Mouse (Mus musculus): ENCODE results near the gene Txn1.
A peak's percentile ranks its signal among the peaks of the same experiment; 100 is the strongest.

Txn1 gene

GRCm38 (mm10) chr4:57942892-57943291 lies 13.3 kb downstream of the Txn1 start:
- no peak for DNase-seq (ENCODE audit: low spot score in 2 of 2)

DNA sequence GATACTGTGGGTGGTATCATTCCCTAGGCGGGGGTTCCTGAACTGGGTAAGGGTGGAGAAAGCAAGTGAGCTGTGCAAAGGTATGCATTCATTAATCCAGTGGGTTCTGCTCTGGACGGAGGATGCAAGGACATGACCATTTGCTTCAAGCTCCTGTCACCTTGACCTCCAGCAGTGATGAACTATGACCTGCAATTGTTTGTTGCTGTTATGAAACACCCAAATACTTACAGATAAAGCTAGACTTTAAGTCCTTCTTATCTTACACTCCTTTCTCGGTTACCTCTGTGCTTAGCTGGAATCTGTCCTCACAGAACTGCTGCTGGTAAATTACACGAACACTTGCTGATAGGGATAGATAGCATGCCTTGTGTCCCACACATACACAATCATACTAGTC lies 15.6 kb downstream of the Txn1 start:
- no peak for DNase-seq (ENCODE audit: low spot score in 2 of 2)

DNA sequence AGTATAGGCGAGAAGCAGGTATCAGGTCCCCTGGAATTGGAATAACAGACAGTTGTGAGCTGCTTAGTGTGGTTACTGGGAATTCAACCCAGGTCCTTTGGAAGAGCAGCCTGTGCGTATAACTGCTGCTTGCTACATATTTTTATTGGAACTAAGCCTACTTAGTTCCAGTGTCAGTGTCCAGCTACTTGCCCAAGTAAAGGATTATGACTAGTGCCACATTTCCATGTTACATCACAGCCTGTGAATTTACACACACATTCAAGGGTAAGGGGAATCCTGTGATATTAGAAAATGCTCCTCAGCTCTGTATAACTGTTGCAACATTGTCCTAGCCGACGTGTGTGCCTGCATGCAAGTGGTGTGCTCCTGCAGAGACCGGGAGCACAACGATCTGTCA lies 18.9 kb downstream of the Txn1 start:
- no peak for DNase-seq (ENCODE audit: low spot score in 2 of 2)

GRCm38 (mm10) chr4:57934181-57934580 lies 22.0 kb downstream of the Txn1 start:
- DNase-seq (ENCODE audit: low spot score in 2 of 2) = no peak

- DNase-seq (ENCODE audit: low spot score in 2 of 2) = no peak
Observed at GRCm38 (mm10) chr4:57930559-57931170, 25.5 kb downstream of the Txn1 start.

DNA sequence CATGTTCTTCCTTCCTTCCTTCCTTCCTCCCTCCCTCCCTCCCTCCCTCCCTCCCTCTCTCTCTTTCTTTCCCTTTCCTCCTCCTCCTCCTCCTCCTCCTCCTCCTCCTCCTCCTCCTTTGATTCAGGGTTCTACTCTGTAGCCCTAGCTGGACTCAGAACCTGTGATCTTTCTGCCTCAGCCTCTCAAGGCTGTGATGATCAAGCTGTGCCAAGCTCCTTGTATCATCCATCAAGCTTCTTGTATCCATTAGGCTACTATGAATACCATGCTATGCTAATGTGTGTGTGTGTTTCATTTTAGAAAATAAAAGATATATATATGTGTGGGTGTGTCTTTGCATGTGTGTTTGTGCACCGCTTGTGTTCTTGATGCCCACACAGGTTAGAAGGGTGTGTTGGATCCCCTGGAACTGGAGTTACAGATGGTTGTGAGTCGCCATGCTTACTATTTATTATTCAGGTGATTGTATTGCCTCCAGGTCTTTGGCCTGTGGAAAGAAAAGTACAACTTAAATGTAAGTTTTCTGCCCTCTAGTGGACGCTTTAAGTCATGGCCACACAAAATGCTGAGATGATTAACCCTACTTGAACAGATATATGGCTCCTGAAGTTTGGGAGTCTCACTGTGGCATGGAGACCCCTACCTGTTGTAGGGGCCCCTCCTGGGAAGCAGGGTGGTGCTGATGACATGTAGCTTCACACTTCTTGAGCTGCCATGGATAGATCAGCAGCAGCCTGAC lies 28.6 kb downstream of the Txn1 start:
- DNase-seq (ENCODE audit: low spot score in 2 of 2) = no peak

GRCm38 (mm10) chr4:57924556-57925071 lies 31.6 kb downstream of the Txn1 start:
- DNase-seq (ENCODE audit: low spot score in 2 of 2) = no peak

DNA sequence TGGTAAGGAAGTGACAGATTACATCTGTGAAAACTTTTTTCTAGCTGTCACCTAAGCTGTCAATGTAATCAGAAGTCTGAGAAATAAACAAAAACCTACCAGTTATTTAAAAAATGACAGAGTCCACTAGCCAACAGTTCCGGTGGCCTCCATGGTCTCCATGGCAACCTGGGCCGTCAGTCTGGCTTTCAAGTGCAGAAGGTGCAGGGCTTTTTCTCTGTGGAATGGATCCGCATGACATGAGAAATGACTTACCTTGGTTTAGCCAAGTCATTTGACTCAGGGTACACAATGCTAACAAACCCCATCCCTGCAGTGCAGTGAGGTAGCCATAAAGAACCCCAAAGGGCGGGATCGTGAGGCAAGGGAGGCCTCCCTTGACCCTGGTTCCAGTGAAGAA lies 34.0 kb downstream of the Txn1 start:
- DNase-seq (ENCODE audit: low spot score in 2 of 2) = no peak

DNA sequence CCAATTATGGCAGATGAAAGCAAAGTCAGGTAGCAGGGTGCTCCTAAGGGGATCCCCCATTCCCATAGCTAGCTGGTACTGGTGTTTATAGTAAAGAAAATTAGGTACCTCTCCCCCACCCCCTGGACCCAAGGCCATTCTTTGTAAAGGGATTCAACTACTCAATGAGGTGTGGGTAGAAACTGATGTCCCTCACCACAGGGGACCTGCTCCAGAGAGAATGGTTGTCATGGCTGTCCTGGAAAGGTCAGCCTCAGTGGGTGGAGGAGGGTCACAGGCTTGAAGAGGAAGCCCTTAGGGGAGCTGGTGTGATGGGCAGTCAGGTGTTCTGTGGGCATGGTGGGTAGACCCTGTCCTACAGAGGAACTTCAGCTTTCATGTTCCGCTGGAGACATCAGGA lies 35.7 kb downstream of the Txn1 start:
- DNase-seq (ENCODE audit: low spot score in 2 of 2) = no peak

DNA sequence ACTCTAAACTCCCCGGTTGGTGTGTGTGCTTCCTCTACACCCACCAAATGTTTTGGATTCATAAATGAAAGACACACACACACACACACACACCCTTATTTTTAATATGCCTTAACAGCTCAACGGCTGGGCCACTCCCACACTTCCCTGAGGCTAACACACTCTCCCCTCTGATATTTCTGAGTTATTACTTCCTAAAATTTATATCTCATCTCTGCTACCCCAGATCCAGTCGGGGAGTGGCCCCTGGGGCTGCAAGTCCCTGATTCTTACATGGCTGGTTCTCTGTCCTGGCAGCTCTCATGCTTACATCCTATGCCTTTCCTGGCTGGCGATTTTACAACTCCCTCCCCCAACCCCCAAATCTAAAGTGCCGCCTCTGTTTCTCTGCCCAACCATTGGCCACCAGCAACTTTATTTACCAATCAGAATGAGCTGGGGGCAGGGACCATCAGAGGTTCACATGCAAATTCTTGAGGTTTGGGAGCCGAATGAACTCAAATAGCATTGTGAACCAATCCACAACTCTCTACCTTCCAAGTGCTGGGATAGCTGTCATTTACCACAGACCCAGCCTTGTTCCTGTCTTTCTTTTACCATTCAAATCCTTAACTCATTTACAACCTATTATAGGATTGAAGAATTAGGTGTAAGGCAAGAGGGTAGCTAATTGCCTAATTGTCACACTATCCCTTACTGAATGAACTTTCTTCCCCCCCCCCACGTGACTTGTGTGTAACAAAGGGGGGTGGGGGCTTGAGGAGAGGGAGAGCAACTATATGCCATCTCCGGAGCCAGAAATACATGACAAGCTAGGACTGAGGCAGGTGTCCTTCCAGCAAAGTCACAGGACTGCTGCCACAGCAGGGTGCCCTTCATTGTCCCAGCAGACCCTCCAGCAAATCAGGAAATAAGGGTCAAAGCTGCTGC lies 36.5 kb downstream of the Txn1 start:
- DNase-seq (ENCODE audit: low spot score in 2 of 2) = no peak

- DNase-seq (ENCODE audit: low spot score in 2 of 2) = no peak
Observed at GRCm38 (mm10) chr4:57916711-57917110, 39.5 kb downstream of the Txn1 start.

DNA sequence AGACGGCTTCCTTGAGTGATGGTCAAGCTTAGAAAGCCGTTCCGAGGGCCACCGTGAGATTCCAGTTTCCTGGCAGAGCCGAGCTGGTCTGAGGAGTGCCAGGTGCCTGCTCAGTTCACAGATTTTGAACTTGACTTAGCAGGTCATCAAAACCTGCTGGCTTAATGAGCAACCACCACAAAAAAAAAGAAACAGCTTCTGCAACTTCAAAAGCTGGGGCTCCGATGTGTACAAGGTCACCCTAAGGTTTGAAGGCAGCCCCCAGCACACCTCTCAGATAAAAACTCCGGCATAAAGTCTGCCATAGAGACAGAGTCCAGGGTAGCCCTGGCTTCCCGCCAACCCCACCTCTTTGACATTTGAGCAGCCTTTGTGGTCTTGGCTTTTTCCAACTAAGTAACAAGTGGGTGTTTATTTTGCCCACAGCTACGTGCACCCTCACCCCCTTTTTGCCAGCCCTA lies 40.0 kb downstream of the Txn1 start, which contains the start of gene D630039A03Rik:
Gene D630039A03Rik (minus strand): TSS at position 97 of the 461 bp plus-strand sequence.
- peak; percentile 9 to 27 for DNase-seq (ENCODE audit: low spot score in 2 of 2)

DNA sequence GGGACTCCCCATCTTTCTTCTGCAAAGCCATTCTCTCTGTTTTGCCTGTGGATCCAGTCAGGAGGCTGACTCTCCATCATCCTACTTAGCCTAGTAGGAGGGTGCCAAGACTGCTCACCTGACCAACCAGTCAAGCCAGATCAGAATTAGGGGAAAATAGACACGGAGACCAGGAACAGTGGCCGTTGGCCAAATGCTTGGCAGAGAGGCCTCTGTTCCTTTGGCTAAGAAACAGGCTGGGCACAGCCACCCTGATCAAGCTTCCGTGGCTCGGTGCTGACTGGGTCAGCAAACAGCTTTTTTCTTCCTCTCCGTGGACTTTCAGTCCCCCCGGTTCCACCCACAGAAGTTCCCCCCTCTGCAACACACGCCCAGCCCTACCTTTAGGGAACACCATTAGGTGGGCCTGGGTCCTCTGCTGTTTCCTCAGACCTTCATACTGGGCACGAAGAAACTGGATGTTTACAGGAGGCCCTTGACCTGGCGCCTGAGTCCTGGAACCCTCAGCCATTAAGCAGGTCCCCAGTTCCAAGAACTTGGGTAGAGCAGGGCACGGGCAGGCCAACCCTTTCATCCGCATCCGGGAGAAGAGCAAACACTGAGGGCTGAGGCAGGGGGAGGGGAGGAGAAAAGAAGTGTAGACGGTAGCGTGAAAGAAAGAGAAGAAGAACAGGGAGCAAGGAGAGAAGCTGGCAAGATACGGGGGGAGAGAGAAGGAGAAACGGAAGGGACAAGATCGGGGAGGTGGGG lies 40.8 kb downstream of the Txn1 start:
- DNase-seq (ENCODE audit: low spot score in 2 of 2) = peak; percentile 15 to 47

DNA sequence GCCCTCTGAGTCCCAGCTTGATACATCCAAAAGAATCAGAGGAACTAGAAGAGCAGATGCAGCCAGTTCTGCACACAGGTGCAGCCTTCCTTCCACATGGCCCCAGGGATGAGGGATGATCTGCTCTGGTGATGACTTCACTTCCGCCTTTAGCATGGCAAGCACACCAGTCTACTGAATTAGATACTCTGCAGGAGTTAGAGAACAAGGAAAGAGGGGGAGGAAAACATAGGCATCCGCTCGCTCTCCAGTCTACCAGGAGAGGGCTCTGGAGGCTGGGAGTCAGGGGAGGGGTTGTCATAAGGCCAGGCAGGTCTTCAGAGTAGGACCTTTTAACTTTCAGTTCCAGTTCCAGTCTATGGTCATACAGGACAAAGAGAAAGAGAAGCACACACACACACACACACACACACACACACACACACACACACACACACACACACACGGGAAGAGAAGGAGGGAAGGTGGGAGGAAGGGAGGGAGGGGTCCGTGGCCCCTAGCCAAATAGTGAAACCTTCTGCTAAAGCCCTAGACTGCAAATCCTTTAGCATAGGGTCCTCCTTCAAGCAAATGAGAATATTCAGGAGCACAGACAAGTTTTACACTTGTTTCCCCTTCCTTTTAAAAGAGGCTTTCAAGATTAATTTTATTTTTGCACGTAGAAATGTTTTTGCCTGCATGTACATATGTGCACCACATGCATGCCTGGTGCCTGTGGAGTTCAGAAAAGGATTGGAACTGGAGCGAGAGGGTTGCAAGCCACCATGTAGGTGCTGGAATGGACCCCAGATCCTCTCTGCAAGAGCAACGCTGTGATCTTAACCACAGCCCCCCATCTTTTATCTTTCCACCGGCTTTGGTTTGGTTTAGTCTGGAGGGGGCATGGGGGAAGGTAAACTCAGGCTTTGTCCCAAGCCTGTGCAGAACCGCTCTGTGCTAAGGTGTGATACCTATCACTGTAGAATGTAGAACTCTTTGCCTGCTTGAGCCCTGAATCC lies 41.7 kb downstream of the Txn1 start:
- DNase-seq (ENCODE audit: low spot score in 2 of 2) = no peak

GRCm38 (mm10) chr4:57913021-57913420 lies 43.2 kb downstream of the Txn1 start:
- DNase-seq (ENCODE audit: low spot score in 2 of 2) = no peak

DNA sequence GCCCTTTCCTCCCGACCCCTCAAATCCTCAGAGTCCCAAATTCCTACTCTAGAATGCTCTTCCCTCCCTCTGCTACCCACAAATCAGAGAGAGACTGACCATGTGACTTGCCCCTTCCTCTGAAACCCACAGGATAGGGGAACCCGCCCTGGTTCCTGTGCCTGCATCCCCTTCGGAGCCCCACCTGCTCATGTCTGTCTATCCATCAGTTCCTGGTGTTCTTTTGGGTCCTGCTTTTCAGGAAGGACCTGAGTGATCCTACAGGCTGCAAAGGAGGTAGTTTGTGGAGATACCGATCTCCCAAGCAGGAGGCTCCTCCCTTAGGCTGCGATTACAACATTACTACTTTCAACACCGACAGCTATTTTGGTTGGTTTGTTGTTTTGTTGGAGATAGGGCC lies 47.4 kb downstream of the Txn1 start:
- no peak for DNase-seq (ENCODE audit: low spot score in 2 of 2)

DNA sequence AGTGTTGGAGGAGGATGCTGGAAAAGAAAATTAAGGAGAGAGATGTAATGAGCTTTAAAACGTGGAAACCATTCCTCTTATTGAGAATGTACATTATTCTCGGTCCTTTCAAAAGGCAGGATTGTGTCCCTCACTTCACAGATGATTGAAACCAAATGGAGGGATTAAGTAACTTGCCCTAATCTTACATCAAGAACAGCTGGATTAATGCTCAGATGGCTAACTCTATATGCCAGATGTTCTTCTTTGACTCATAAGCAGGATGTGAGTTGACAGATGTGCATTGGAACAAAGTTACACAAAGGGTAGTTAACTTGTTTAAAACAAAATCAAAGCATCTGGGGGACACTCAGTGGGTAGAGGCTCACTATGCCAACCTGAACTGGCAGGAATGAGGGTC lies 49.5 kb downstream of the Txn1 start:
- no peak for DNase-seq (ENCODE audit: low spot score in 2 of 2)

GRCm38 (mm10) chr4:57904638-57905037 lies 51.6 kb downstream of the Txn1 start:
- DNase-seq (ENCODE audit: low spot score in 2 of 2) = peak; percentile 19 to 22

DNA sequence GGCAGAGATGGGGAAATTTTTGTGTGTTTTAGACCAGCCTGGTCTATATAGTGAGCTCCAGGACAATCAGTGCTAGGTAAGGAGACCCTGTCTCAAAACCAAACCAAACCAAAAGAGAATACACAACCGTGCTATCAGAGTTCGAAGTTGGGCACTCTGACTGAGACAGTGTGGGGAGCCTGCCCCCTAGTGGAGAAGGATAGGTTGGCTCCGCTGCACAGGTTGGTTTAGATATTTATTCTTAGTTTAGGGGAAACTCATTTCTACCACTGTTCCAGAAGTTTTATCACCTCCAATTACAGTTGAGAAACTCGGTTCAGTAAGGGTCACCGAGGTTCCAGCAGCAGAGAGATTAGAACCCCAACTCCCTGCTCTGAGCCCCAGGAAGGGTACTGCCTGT lies 52.0 kb downstream of the Txn1 start:
- peak; percentile 28 to 52 for DNase-seq (ENCODE audit: low spot score in 2 of 2)

GRCm38 (mm10) chr4:57902619-57903018 lies 53.6 kb downstream of the Txn1 start:
- no peak for DNase-seq (ENCODE audit: low spot score in 2 of 2)

All from urinary bladder, postnatal 36 days (tissue).